Mouse (Mus musculus) neutrophil, adult 5-6 weeks (primary cell): ENCODE measurements around the gene Kif26a. TPM values are rescaled to one million over a fixed set of nuclear protein-coding genes. Genes with fewer than 3 reads are reported as not detected.

Experiments
- ATAC-seq: fragments of 151-379, 151-347 bp; 2 replicates; pipeline ENCODE4 v1.8.0; 2017; ENCODE audit warnings: mild to moderate bottlenecking, moderate TSS enrichment; ENCODE audit not compliant: insufficient number of reproducible peaks, poor library complexity, low FRiP score, severe bottlenecking; ENCODE audit errors: extremely low read depth
- total RNA-seq: library from RNA; stranded (forward); fragments of 200-1000 nt; gene quantifications from 2 replicates; pipeline ENCODE4 v1.2.3, GENCODE M21; 2017

The Kif26a gene
- total RNA-seq, 1 experiment from 2014 or later: not detected

DNA sequence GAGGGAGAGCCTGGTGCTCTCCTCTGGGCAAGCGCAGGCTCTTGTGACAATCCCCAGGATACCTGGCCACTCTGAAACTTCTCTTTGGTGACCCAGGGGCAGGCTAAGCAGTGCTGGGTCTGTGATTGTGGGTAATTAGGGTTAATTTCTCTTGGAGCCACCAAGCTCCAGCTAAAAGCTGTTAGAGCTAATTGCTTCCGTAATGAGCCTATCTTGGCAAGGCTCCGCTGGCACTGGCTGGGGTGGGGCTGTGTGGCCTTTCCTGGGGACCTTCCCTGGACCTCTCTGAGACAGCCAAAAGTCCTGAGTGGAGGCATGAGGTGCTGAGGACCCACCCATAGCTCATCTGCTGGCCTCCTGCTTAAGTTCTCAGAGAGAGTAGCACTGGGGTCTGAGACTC, 53.4 kb downstream of the Kif26a start:
- no peak for ATAC-seq

DNA sequence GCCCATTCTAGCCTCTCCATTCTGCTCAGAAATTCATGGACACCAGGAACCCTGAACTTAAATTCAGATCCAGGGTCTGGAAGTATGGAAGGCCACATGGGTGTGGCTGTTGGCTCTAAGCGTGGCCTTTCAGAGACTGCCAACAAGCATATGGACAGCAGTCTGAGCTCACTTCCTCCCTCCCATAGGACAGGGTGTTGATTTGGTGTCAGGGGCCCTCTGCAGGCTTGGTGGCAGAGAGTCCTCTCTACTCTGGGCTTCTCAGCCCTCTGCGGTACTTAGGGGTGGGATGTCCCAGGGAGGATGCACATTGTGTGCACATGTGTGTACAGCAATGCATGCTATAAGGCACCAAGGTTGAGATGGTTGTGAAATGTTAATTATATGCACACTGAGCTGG, 54.0 kb downstream of the Kif26a start:
- ATAC-seq: no peak

DNA sequence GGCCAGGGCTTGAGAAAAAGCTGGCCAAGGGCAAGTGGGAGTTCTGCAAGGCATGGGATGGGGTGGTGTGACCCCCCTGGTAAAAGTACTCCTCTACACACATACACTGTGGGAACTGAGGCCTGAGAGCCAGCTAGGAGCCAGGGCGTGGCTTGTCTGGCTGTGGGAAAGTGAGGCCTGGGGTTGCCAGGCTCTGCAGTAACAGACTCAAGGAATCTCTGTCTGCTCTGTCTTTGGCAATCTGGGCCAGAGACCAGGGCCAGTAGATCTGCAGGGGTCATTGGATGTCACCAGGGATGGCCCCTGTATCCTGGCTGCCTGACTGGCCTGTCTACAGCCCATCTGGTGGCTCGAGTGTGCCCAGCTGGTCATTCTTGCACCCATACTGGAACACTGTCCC, 61.2 kb downstream of the Kif26a start:
- ATAC-seq: no peak

DNA sequence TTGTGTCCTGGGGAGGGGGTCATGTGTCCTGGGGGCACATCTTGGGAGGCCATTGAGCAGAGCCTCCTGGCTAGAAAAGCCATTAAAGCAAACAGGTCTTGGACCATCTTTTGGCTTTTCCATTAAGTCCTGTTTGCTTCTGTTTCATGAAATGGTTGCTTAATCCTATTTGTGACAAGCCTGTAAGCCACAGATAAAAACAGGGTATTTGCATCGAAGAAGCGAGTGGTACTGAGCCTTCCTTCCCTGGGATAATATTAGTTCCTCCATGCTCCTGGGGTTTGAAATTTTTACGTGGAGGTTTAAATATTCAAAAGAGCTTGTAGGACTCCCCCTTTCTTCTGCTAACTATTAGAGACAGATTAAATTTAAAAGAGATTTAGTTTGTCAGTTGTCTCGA, 61.7 kb downstream of the Kif26a start:
- ATAC-seq: no peak

DNA sequence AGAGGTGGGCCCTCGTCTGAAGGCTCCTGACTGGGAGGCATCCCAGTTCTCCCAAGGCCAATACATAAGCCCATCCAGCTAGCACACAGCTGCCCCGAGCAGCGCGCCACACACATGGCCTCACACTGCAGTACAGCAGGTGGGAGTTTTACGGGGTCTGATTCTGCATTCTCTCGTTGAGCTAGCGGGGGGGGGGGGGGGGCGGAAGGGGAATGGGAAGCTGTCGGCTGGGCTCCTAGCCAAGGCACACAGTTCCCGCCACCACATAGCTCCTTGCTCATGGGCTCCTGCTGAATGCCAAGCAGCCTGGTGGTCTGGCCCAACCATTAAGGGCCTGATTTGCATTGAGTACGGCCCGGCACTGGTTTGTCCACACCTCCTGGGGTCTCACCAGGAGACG, 64.6 kb downstream of the Kif26a start:
- no peak for ATAC-seq

DNA sequence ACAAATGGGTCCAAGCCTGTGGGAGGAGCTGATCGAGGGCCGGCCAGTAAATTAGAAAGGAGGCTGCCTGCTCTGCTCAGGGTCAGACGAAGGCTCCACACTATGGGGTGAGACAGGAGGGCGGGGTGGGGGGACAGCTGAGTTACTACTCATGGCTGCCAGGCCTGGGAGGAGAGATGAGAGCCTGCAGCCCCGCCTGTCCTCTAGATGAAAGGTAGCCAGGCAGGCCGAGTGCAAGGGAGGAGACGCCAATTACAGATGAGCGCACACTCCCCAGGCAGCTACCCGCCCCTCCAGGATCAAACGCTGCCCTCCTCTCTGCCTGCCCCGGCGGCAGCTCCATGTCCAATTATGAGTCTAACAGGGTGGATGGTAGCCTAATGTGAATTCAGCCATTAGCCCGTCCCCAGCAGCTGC, 68.4 kb downstream of the Kif26a start:
- no peak for ATAC-seq

DNA sequence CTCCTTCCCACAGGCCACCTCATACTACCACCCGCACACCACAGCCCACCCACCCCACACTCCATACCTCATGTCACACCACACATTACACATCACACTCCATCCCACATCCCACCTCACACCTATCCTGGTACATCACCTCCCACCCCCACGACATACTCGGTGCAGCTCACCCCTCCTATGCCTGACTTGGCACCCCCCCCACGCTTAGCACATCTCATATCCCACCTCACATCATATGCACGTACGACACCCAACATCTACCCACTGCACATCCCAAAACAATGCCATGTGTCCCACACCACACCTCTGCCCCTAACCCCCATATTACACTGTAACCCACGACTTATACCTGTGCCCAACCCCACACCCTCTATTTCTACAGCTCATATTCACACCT, 69.5 kb downstream of the Kif26a start:
- no peak for ATAC-seq

DNA sequence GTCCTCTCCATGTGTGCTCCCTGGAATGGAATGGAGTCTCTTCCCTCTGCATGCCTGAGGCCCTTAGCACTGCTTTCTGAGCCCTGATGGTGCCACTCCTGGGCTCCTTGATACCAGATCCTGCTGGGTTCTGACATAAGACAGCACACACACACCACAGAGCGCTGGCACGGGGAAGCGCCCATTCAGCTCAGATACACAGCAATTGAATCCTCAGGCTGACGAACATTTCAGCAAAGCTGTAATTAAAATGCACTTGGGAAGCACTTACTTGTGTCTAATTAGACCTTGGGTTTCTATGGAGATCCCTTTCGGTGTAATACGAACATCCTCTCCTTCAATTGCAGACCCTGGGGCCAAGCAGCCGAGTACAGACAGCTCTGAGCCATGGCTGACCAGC, 71.0 kb downstream of the Kif26a start:
- ATAC-seq: no peak

DNA sequence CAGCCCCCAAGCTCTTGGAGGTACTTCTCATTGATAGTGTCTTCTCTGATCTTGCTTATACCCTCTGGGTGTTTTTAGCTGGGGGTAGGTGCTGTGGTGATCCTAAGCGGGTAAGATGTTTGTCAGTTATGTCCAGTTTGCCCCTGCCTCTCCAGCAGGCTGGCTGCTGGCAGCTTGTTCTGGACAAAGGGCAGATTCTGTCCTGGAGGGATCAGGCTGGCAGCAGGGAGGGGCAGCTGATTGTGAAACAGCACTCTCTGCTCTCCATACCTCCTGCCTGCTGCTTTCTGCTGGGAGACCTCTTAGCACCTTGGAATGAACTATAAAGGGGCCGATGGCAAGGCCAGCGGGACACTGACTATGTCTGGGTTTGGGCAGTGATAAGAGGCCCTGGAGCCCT, 71.7 kb downstream of the Kif26a start:
- no peak for ATAC-seq

DNA sequence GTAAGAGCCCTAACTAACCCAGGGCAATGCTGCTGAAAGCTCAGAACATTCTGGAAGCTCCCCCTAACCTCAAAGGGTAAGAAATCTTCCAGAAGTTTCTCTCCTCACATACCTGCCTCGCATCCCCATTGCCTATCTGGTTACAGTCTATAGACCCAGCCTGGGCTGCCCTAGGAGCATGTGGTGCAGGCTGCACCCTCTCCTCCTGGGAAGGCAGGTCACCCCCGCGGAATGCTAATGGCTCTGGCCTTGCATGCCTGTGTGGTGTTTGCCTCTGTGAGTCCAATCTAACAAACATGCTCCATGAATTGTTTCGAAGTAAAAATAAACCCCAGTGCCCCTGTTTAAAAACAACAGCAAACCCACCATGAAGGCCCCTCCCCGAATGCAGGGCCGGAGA, 75.3 kb downstream of the Kif26a start:
- ATAC-seq: no peak

DNA sequence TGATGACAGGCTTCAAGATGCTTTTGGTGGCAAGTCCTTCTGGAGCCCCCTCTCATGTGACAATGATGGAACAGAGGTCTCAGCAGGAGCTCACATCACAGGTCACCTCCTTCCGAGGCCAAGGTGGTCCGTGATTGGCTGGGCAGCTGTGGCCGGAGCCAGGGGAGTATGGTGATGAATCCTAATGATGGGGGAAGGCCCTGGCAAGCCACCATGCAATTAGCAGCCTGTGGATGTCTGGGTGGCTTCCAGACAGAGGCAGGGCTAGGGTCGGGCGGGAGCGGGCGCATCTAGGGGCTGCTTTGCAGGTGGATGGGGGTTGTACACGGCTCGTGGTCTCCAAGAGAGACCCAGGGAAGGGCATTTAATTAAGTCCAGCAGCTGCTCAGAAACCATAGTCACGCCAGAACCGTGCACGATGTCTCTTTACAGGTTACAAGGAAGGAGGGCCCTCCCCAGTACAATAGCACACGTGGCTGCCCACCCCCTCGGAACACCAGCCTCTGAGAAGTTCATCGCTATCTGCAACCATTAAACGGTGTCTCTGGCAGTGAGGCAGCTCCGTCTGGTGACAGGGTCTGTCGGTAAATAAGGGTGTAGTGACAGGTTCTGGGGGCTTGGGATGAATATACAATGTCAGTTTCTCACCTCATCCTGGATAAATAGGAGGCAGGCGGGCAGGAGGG, 75.9 kb downstream of the Kif26a start:
- no peak for ATAC-seq

DNA sequence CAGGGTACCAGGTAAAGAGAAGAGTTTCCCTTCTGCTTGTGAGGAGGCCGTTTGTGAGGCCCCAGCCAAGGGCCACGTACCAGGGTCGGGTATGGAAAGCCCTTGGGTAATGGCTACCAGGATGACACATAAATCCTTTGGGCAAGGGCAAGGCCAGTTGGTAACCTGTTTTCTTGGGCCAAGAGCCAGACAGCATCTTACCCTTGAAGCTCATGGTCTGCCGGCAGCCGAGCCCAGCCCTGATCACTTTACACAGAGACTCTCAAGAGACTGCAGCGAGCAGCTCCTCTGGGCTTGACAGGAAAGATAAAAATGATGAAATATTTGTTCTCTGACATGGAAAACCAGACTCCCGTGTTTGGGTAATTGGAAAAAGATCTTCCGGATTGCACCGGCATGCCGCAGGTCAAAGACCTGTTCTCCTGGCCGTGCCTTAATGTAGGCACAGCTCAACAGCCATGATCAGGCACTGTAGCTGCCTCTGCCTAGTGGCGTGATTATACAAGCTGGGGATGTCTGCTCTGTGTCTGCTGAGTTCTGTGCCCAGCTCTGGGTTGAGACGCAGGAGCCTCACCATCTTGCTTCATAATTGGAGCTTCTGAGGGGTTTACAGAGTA, 77.8 kb downstream of the Kif26a start:
- no peak for ATAC-seq

DNA sequence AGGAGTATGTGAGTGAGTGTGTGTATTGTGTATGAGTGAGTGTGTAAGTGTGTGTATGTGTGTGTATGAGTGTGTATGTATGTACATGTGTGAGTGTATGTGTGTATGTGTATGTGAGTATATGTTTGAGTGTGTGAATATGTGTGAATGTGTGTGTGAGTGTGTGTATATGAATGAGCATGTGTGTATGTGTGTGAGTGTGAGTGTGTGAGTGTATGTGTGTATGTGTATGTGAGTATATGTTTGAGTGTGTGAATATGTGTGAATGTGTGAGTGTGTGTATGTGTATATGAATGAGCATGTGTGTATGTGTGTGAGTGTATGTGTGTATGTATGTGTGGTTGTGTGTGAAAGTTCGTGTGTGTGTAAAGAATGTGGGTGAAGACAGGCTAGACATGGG, 80.2 kb downstream of the Kif26a start:
- ATAC-seq: no peak

DNA sequence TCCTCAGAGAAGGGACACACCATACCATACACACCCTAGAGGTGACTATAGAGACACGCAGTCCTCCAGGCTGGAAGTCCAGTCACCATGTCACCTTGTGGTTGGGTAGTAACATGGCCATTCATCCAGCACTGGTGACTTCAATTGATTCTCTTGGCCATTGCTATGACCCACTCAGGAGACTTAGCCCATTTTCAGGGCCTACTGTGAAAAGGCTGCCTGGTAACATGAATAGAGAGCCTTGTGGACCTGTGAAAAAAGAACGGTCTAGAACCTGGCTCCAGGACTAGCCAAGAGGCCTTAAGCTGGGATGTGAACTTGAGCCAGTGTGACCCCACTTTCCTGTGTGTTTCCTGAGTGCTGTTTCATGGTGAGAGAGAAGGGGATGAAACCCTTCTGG, 80.6 kb downstream of the Kif26a start:
- no peak for ATAC-seq

DNA sequence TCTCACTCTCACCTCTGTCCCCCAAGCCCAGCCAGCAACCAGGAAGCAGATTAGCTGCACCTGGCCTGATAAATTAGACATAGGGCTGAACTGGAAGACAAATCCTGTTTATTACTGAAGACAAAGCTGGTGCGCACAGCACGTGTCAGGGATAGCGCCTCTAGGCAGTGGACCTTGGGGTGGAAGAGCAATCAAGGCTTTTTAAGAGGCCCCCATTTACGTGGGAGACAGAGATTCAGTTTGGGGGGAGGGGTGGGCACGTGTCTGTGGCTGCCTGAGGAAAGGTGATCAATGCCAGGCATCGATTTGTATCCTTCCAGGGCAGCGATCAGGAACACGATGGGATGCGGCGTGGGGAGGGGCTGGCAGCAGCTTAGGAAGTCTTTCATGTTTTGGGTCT, 83.1 kb downstream of the Kif26a start:
- no peak for ATAC-seq

DNA sequence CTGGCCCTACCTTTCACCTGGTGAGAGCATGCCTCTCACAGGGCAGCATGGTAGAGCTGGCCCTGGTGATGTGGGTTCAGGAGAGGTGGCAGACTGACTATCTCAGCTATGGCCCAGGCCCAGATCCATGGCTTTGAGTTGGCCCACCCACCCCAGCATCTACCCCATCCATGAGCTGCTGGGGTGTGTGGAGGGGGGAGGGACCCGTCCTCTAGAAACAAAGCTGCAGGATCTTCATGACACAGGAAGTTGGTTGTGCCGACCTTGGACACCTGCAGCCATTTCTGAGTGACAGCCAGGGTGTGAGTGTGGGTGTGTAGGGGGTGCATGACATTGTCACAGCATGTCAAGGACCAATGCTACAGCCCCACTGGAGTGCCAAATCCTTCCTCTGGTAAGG, 84.2 kb downstream of the Kif26a start:
- no peak for ATAC-seq

Other genes starting within 250 kb of the Kif26a start
- 26.1 and 28.2 TPM in 2 replicates for gene Ppp1r13b, start 238.1 kb upstream of the Kif26a start, total RNA-seq
- gene Atp5mpl, start 179.2 kb upstream of the Kif26a start, total RNA-seq: 88.4 and 107 TPM in 2 replicates
- 0.37 TPM in 1 of 2 replicates, not detected in the other for gene Tdrd9, start 174.6 kb upstream of the Kif26a start, total RNA-seq
- gene Rd3l, start 164.9 kb upstream of the Kif26a start, total RNA-seq: not detected in 2 replicates
- gene Aspg, start 39.5 kb upstream of the Kif26a start, total RNA-seq: not detected in 2 replicates